Mouse (Mus musculus) heart, postnatal 0 days (tissue): ENCODE data around the gene Tmem268. TPM values are rescaled to one million over a fixed set of nuclear protein-coding genes. Genes with fewer than 3 reads are reported as not detected.

Experiments
- ATAC-seq: fragments of 200-750 bp; cut with Nextera tagmentation; 2 replicates; pipeline ENCODE4 v1.8.0; 2017; ENCODE audit warnings: low read depth, moderate number of reproducible peaks, moderate library complexity; ENCODE audit not compliant: insufficient read depth
- DNase-seq: peaks from one replicate; pipeline ENCODE4 v3.0.0-alpha.2; 2016; ENCODE audit warnings: low spot score
- H3K27ac ChIP-seq: fragments of 300-500 bp; sonication (generic); 2 replicates; pipeline ENCODE4 v1.5.1; 2014; ENCODE audit warnings: low read depth, mild to moderate bottlenecking
- H3K27me3 ChIP-seq: fragments of 300-500 bp; sonication (generic); 2 replicates; pipeline ENCODE4 v1.6.1; 2014; ENCODE audit warnings: low read length, mixed read lengths; ENCODE audit not compliant: control insufficient read depth, insufficient read depth
- H3K36me3 ChIP-seq: fragments of 300-500 bp; sonication (generic); replicated peaks from 2 replicates; pipeline ENCODE4 v1.6.1; 2014; ENCODE audit warnings: low read length, mixed read lengths; ENCODE audit not compliant: control insufficient read depth, insufficient read depth
- H3K4me1 ChIP-seq: fragments of 300-500 bp; sonication (generic); 2 replicates; pipeline ENCODE4 v1.6.1; 2014; ENCODE audit warnings: antibody characterized with exemption; ENCODE audit not compliant: control insufficient read depth, insufficient read depth
- H3K4me2 ChIP-seq: fragments of 300-500 bp; sonication (generic); 2 replicates; pipeline ENCODE4 v1.6.1; 2014; ENCODE audit warnings: low read depth, mild to moderate bottlenecking, low read length, moderate library complexity
- H3K4me3 ChIP-seq: fragments of 300-500 bp; sonication (generic); 2 replicates; pipeline ENCODE4 v1.5.1; 2014; ENCODE audit warnings: low read depth, low read length
- H3K9ac ChIP-seq: fragments of 300-500 bp; sonication (generic); replicated peaks from 2 replicates; pipeline ENCODE4 v1.6.1; 2014; ENCODE audit warnings: low read depth, low read length, mixed read lengths
- H3K9me3 ChIP-seq: fragments of 300-500 bp; sonication (generic); replicated peaks from 2 replicates; pipeline ENCODE4 v1.6.1; 2016; ENCODE audit warnings: low read length; ENCODE audit not compliant: control insufficient read depth
- CTCF ChIP-seq: IDR thresholded peaks from 2 replicates; pipeline ENCODE4 v1.5.1; 2016; ENCODE audit warnings: antibody characterized with exemption, control low read depth, low read depth
- EP300 ChIP-seq: IDR thresholded peaks from 2 replicates; pipeline ENCODE4 v1.6.1; 2016; ENCODE audit warnings: antibody characterized with exemption, low read depth
- WGBS: fragments of 180-500 bp; shearing (Covaris S2); extraction: QIAGEN DNeasy Blood & Tissue Kit; methylation state at CpG from one replicate; pipeline ENCODE4 v1.1.7; 2014; 5-methylcytosine and 5-hydroxymethylcytosine counted together
- polyA plus RNA-seq: library from polyadenylated mRNA; unstranded; fragments of >200 nt; fragmentation: Nextera tagmentation; extraction: Ambion mirVana; gene quantifications from 2 replicates; pipeline ENCODE4 v1.2.1, GENCODE M21; 2015
- total RNA-seq: library from RNA; depleted of rRNA; stranded (reverse); fragments of >200 nt; gene quantifications from 2 replicates; pipeline ENCODE4 v1.2.3, GENCODE M21; 2014; ENCODE audit warnings: low replicate concordance

Tmem268 gene
- total and polyA plus RNA-seq, 2 experiments from 2014 or later: 4.6 to 5.2 TPM

DNA sequence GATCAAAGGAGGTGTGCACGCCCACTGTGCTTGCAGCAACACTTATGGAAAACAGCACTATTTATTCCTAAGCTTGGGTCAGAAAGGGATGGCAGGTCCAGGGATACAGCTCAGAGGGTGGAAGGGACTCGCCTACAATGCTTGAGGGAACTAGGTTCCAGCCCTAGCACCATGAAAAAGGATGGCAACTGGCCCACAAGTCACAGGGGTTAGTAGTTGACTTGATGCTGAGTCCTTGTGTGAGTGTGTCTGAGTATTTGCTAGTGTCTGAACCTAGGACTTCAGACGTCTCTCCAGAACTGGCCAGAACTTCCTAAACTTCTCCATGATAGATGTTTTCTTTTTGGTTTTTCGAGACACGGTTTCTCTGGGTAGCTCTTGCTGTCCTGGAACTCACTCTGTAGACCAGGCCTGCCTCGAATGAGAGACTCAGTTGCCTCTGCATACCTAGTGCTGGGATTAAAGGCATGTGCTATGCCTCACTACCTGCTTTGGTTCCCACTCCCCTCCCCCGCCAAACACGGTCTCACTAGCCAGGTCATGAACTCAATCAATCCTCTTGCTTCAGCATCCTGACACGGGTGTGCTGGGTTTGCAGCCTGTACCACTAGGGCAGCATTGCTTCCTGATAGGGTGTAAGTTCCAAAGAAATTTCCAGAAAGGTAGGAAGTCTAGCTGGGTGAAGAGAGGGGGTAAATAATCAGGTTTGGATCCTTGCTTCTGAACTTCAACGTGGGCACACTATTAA is 14.7 kb upstream of the Tmem268 start:
- Histone ChIP-seq H3K36me3 (peaks cover 6% of the 10 kb centered on the region), H3K4me1 (peaks cover 40% of the 10 kb centered on the region), H3K4me3 (peak overlapping the region; percentile 94), H3K27ac (peak overlapping the region; percentile 79), H3K9ac (no peak overlapping the region), H3K27me3 (no peaks in the 10 kb centered on the region), H3K4me2 (peak overlapping the region; percentile 50), H3K9me3 (no peaks in the 10 kb centered on the region)
- ATAC-seq (peak; percentile 6), DNase-seq (no peak)
- 62% methylated on average over 10 of the region's 10 CpGs for WGBS
- TF ChIP-seq CTCF (peak; percentile 5; the same call in 1 of the 2 replicates), EP300 (no peak)

DNA sequence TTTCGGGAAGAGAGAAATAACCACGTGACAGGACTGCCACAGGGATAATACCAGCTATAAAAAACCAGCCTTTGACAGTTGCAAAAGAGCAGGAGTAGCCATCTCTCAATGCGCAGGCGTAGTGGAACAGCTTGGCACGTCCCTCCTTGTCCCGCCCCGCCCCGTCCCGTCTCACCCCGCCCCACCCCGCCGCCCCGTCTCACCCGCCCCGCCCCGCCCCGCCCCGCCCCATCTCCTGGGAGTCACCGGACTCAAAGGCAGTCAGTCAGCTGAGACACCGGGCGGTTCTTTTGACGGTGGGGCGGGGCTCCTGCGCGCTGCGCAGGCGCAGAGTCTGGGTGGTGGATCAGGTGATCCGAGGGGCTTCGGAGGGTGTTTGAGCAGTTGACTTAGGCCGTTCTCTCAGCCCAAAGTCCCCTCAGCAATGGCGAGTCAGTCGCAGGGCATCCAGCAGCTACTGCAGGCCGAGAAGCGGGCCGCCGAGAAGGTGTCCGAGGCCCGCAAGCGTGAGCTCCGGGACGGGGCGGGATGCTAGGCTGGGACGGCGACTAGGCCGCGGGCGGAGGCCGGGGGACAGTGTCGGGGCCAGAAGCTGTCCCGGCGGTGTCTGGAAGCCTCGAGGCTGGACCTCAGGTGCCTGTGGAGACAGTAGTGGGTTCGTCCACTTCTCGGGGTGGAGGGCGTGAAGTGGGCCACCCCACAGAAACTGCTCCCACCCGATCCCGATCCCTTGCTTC is 13.9 kb upstream of the Tmem268 start, which contains the start of gene Atp6v1g1:
Atp6v1g1 (plus strand) TSS at position 279 of the 737 bp plus-strand sequence.
- Histone ChIP-seq H3K9me3 (no peaks in the 10 kb centered on the region), H3K9ac (peak within 1 kb of the TSS; percentile 94), H3K4me1 (peaks cover 40% of the 10 kb centered on the region), H3K4me3 (peak within 1 kb of the TSS; percentile 94), H3K27me3 (no peaks in the 10 kb centered on the region), H3K27ac (peak within 1 kb of the TSS; percentile 93), H3K36me3 (peaks cover 13% of the 10 kb centered on the region), H3K4me2 (peak within 1 kb of the TSS; percentile 76)
- DNase-seq (peak; percentile 92), ATAC-seq (peak; percentile 92)
- under 1% methylated on average over 50 of the region's 57 CpGs for WGBS
- TF ChIP-seq EP300 (no peak), CTCF (no peak)

GRCm38 (mm10) chr4:63545231-63545958 is 13.2 kb upstream of the Tmem268 start:
- no peak for TF ChIP-seq CTCF
- no peak for TF ChIP-seq EP300
- ATAC-seq (no peak; the same call in 1 of the 2 replicates), DNase-seq (no peak)
- peak overlapping the region; percentile 94 for H3K4me3 ChIP-seq
- H3K27me3 ChIP-seq: no peaks in the 10 kb centered on the region
- peak overlapping the region; percentile 76 for H3K4me2 ChIP-seq
- H3K27ac ChIP-seq: peak overlapping the region; percentile 93
- H3K4me1 ChIP-seq: peaks cover 40% of the 10 kb centered on the region
- peak overlapping the region; percentile 94 for H3K9ac ChIP-seq
- peaks cover 15% of the 10 kb centered on the region for H3K36me3 ChIP-seq
- no peaks in the 10 kb centered on the region for H3K9me3 ChIP-seq
- WGBS: 14% methylated on average over 26 of the region's 26 CpGs

- Histone ChIP-seq H3K4me1 (peaks cover 35% of the 10 kb centered on the region), H3K4me2 (peak overlapping the region; percentile 76), H3K4me3 (no peak overlapping the region), H3K9ac (no peak overlapping the region; the same call in 1 of the 2 replicates), H3K9me3 (no peaks in the 10 kb centered on the region), H3K27ac (no peak overlapping the region), H3K27me3 (no peaks in the 10 kb centered on the region), H3K36me3 (peaks cover 26% of the 10 kb centered on the region)
- no peak for ATAC-seq
- DNase-seq: no peak
- TF ChIP-seq CTCF (no peak), EP300 (no peak)
- WGBS: 76% methylated on average over 6 of the region's 6 CpGs
These were observed 12.0 kb upstream of the Tmem268 start for GRCm38 (mm10) chr4:63546441-63547055.

DNA sequence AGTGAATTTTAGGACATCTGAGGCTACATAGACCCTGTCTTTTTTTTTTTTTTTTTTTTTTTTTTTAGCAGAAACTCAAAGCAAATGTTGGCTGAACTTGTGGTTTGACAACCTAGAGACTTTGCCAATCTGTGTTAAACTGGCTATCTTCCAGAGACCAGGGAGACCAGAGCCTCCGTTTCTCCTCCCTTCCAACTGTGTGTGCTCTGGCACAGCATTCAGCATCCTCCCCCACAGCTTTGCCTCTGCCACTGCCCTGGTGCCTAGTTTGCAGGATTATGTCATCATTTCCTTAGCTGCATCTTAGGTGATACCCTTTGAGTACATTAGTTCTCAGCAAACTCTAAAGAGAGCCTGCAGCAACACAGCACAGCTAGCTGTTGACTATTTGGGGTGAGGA is 10.8 kb upstream of the Tmem268 start:
- ATAC-seq: no peak
- H3K4me3 ChIP-seq: no peak overlapping the region
- DNase-seq: no peak
- peaks cover 30% of the 10 kb centered on the region for H3K4me1 ChIP-seq
- no peaks in the 10 kb centered on the region for H3K9me3 ChIP-seq
- no peak for TF ChIP-seq CTCF
- no peak for TF ChIP-seq EP300
- H3K4me2 ChIP-seq: no peak overlapping the region
- H3K9ac ChIP-seq: no peak overlapping the region
- H3K36me3 ChIP-seq: peaks cover 38% of the 10 kb centered on the region
- H3K27ac ChIP-seq: no peak overlapping the region
- H3K27me3 ChIP-seq: no peaks in the 10 kb centered on the region
- WGBS: 20% methylated on average over 1 of the region's 1 CpGs
